Mouse (Mus musculus) hindbrain, embryonic 12.5 days (tissue): ENCODE measurements around the gene Camk2b. TPM values are rescaled to one million over a fixed set of nuclear protein-coding genes. Genes with fewer than 3 reads are reported as not detected.

ENCODE experiments used
- ATAC-seq: fragments of 200-750 bp; cut with Nextera tagmentation; 2 replicates; pipeline ENCODE4 v1.8.0; 2017; ENCODE audit warnings: moderate TSS enrichment; ENCODE audit not compliant: low FRiP score
- H3K27ac ChIP-seq: fragments of 300-500 bp; sonication (generic); 2 replicates; pipeline ENCODE4 v1.5.1; 2016; ENCODE audit warnings: mild to moderate bottlenecking
- H3K27me3 ChIP-seq: fragments of 300-500 bp; sonication (generic); 2 replicates; pipeline ENCODE4 v1.6.1; 2016; ENCODE audit warnings: mild to moderate bottlenecking
- H3K36me3 ChIP-seq: fragments of 300-500 bp; sonication (generic); 2 replicates; pipeline ENCODE4 v1.6.1; 2016; ENCODE audit warnings: mild to moderate bottlenecking
- H3K4me1 ChIP-seq: fragments of 300-500 bp; sonication (generic); 2 replicates; pipeline ENCODE4 v1.6.1; 2016
- H3K4me2 ChIP-seq: fragments of 300-500 bp; sonication (generic); replicated peaks from 2 replicates; pipeline ENCODE4 v1.6.1; 2016; ENCODE audit warnings: mild to moderate bottlenecking
- H3K4me3 ChIP-seq: fragments of 300-500 bp; sonication (generic); 2 replicates; pipeline ENCODE4 v1.5.1; 2016; ENCODE audit warnings: mild to moderate bottlenecking
- H3K9ac ChIP-seq: fragments of 300-500 bp; sonication (generic); 2 replicates; pipeline ENCODE4 v1.6.1; 2016; ENCODE audit warnings: mild to moderate bottlenecking, moderate library complexity
- H3K9me3 ChIP-seq: fragments of 300-500 bp; sonication (generic); replicated peaks from 2 replicates; pipeline ENCODE4 v1.6.1; 2016; ENCODE audit warnings: mild to moderate bottlenecking
- WGBS: fragments of 180-500 bp; shearing (Covaris S2); methylation state at CpG from one replicate; pipeline ENCODE4 v1.1.7; 2016; 5-methylcytosine and 5-hydroxymethylcytosine counted together
- polyA plus RNA-seq: library from polyadenylated mRNA; unstranded; fragments of >200 nt; fragmentation: Nextera tagmentation; extraction: Ambion mirVana; gene quantifications from 2 replicates; pipeline ENCODE4 v1.2.1, GENCODE M21; 2016

Gene Camk2b
- polyA plus RNA-seq, 1 experiment from 2014 or later: 16.5 TPM

DNA sequence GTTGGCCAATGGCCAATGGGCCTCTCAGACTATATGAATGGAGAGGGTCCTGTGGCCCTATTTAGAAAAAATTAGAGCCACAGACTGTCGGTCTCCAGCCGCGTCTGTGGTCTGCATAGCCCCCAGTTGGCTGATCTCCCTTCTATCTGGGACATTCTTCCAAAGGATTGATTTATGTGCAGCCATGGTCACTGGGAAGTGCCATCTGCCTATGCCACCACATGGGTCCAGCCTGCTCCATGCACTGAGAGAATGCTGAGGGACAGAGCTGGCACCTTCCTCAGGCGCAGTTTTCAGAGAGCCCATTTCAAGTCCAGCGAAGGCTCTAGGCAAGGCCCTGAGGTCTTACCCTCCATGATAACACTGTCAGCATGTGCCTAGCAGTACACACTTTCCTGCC, 72.0 kb downstream of the Camk2b start:
- no peaks in the 10 kb centered on the region for H3K4me1 ChIP-seq
- 88% methylated on average over 5 of the region's 5 CpGs for WGBS

DNA sequence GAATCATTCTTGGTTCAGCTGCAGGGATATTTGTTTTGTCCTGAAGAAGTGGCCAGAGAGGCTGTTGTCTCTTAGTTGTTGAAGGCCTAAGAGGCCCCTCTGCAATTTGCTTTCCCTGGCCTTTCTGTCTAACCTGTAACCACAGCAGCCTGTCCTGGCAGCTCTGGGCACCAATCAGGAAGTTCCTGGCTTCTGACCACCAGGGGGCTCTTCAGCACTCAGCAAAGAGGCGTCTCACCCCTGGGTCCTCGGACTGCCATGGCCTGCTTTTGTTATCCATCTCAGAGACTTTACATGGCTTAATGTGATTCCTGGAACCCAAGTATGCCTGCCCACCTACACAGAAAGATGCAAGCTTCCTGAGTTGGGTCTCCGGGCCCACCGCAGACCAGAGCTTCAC, 75.3 kb downstream of the Camk2b start:
- no peaks in the 10 kb centered on the region for H3K36me3 ChIP-seq
- no peak overlapping the region for H3K4me3 ChIP-seq
- no peaks in the 10 kb centered on the region for H3K4me1 ChIP-seq
- no peak overlapping the region for H3K9ac ChIP-seq
- H3K27me3 ChIP-seq: peaks cover 6% of the 10 kb centered on the region
- ATAC-seq: no peak
- no peak overlapping the region for H3K4me2 ChIP-seq
- no peaks in the 10 kb centered on the region for H3K9me3 ChIP-seq
- H3K27ac ChIP-seq: no peak overlapping the region
- WGBS: 40% methylated on average over 4 of the region's 4 CpGs

More for the DNA sequence above, 72.0 kb downstream of the Camk2b start:
- Histone ChIP-seq H3K4me3 (no peak overlapping the region), H3K36me3 (no peaks in the 10 kb centered on the region), H3K4me2 (no peak overlapping the region), H3K27me3 (peaks cover 6% of the 10 kb centered on the region), H3K9me3 (no peaks in the 10 kb centered on the region), H3K27ac (no peak overlapping the region), H3K9ac (no peak overlapping the region)
- no peak for ATAC-seq

DNA sequence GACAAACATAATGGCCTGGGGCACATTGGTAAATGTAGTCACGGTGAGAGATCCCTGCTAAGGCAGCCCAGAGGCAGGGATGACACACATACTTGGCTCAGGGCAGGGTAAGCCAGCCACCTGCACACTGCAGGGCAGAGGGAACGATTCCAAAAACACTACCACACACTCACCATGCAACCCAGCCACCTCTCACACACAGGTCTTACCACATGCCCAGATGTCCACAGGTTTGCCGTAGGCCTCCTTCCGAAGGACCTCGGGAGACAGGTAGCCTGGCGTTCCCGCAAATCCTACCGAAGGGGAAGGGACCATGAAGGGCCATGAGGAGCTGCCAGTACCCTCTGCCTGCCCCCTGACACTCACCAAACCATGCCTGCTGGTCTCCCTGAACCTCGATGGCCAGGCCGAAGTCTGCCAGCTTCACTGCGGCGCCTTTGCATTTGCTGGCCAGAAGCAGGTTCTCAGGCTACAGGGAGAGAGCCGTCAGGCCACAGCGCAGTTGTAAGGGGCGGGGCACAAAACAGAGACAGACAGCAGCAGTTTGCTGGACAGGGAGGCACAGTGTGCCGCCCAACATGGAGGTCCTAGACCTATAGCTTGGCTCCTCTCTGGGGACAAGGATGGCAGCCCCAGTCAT, 76.1 kb downstream of the Camk2b start:
- peaks cover 6% of the 10 kb centered on the region for H3K27me3 ChIP-seq
- H3K4me2 ChIP-seq: no peak overlapping the region
- no peak overlapping the region for H3K4me3 ChIP-seq
- no peak overlapping the region for H3K9ac ChIP-seq
- no peaks in the 10 kb centered on the region for H3K36me3 ChIP-seq
- no peak overlapping the region for H3K27ac ChIP-seq
- H3K9me3 ChIP-seq: no peaks in the 10 kb centered on the region
- WGBS: 84% methylated on average over 16 of the region's 16 CpGs
- H3K4me1 ChIP-seq: no peaks in the 10 kb centered on the region
- ATAC-seq: no peak

DNA sequence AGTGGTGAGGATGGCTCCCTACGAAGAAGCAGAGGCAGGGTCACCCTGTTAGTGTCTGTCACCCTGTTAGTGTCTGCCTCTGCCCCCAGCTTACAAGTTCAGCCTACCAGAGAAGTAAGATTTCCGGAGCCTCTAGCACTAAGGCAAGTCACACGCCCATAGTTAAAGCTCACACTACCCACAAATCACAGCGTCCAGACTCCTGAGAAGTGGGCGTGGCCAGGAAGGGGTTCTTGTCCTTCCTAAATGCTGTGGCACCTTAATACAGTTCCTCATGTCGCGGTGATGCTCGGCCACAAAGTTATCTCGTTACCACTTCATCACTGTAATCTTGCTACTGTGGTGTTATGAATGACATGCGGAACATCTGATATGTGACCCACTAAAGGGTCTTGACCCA, 78.0 kb downstream of the Camk2b start:
- Histone ChIP-seq H3K36me3 (no peaks in the 10 kb centered on the region), H3K9ac (no peak overlapping the region), H3K4me3 (no peak overlapping the region), H3K4me1 (no peaks in the 10 kb centered on the region), H3K27me3 (0 out of 2 replicates have a peak, but pooled peaks cover 2% of the 10 kb centered on the region), H3K27ac (no peak overlapping the region), H3K9me3 (no peaks in the 10 kb centered on the region), H3K4me2 (no peak overlapping the region)
- WGBS: 80% methylated on average over 10 of the region's 10 CpGs
- ATAC-seq: no peak

DNA sequence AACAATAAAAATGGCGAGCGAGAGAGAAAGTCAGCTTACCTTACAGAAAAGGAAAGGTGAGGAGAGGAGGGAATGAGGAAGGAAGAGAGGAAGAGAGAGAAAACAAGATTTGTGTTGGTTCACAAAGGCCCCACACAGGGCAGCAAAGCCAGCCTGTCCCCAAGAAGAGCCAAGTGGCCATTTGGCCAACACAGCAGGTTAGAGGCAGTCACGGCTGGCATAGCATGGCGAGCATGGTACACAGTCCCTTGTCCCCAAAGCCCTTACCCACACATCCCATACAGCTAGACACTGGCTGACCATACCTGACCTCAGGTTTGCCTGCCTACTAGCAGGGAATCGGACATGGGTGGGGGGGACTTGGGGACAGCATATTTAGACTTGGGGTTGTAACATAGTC, 82.5 kb downstream of the Camk2b start:
- no peak overlapping the region for H3K4me2 ChIP-seq
- 86% methylated on average over 5 of the region's 5 CpGs for WGBS
- ATAC-seq: no peak
- H3K27me3 ChIP-seq: no peaks in the 10 kb centered on the region
- no peaks in the 10 kb centered on the region for H3K9me3 ChIP-seq
- no peak overlapping the region for H3K27ac ChIP-seq
- H3K4me3 ChIP-seq: no peak overlapping the region
- H3K36me3 ChIP-seq: no peaks in the 10 kb centered on the region
- H3K4me1 ChIP-seq: no peaks in the 10 kb centered on the region
- no peak overlapping the region for H3K9ac ChIP-seq

DNA sequence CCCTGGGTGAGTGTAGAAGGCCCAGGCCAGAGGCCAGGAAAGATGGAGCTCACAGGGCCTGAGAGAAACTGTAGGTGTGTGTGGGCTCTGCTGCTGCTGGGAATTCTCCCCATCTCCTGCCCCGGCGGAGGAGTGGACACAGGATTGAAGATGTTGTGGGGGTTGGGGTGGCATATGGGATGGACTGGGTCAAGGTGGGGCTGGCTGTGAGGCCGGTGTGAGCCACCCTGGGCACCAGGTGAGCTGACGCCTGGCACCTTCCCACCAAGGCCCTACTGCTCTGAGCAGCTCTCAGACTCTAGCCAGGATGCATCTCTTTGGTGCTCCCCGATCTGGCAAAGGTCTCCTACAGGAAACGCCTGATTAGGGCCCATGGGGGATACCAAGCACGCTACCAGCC, 84.8 kb downstream of the Camk2b start:
- WGBS: 85% methylated on average over 7 of the region's 7 CpGs
- no peak overlapping the region for H3K27ac ChIP-seq

DNA sequence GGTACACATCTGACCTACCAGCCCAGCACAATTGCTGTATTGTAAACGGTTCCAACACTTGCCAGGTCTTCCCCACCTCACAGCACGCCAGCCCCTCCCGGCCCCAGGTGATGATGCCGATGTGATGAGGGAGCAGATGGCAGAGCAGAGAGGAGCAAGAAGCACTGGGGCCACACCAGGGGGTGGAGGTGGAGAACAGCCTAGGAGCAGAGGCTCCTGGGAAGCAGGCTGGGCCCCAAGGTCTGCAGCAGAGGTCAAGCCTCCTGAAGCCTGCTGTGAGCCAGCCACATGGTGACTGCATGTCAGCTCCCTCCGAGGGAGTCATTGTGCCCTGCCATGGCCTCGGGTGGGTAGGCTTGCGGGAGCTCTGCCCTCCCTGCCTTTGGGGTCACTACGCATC, 85.6 kb downstream of the Camk2b start:
- Histone ChIP-seq H3K9me3 (no peaks in the 10 kb centered on the region), H3K4me3 (no peak overlapping the region), H3K4me1 (peaks cover 5% of the 10 kb centered on the region; the same call in 1 of the 2 replicates), H3K36me3 (no peaks in the 10 kb centered on the region), H3K4me2 (no peak overlapping the region), H3K27ac (no peak overlapping the region), H3K27me3 (no peaks in the 10 kb centered on the region), H3K9ac (no peak overlapping the region)
- ATAC-seq: no peak
- 69% methylated on average over 8 of the region's 8 CpGs for WGBS

More for the DNA sequence above, 84.8 kb downstream of the Camk2b start:
- ATAC-seq: no peak
- H3K4me2 ChIP-seq: no peak overlapping the region
- H3K36me3 ChIP-seq: no peaks in the 10 kb centered on the region
- no peak overlapping the region for H3K4me3 ChIP-seq
- no peaks in the 10 kb centered on the region for H3K27me3 ChIP-seq
- H3K4me1 ChIP-seq: peaks cover under 1% of the 10 kb centered on the region; the same call in 1 of the 2 replicates
- H3K9ac ChIP-seq: no peak overlapping the region
- no peaks in the 10 kb centered on the region for H3K9me3 ChIP-seq

DNA sequence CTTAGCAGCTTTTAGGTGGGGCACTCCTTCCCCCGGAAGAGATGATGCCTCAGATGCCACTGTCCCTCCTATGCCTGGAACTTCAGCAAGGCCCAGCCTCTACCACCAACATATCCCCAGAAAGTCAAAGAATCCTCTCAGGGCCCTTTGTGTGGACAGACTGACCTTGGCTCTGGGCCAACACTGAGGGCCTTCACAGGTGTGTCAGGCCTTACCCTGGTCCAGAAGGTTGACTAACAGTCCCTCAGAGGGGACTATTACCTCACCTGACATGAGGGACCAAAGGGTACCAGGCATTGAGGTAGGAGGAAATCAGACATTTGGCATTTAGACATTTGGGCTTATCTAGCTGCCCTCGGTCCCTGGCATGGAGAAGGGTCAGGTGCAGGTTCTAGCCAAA, 86.1 kb downstream of the Camk2b start:
- Histone ChIP-seq H3K4me2 (no peak overlapping the region), H3K27me3 (no peaks in the 10 kb centered on the region), H3K36me3 (no peaks in the 10 kb centered on the region), H3K9ac (no peak overlapping the region), H3K9me3 (no peaks in the 10 kb centered on the region), H3K27ac (no peak overlapping the region), H3K4me1 (peaks cover 5% of the 10 kb centered on the region; the same call in 1 of the 2 replicates), H3K4me3 (no peak overlapping the region)
- ATAC-seq: no peak
- WGBS: 87% methylated on average over 2 of the region's 2 CpGs

DNA sequence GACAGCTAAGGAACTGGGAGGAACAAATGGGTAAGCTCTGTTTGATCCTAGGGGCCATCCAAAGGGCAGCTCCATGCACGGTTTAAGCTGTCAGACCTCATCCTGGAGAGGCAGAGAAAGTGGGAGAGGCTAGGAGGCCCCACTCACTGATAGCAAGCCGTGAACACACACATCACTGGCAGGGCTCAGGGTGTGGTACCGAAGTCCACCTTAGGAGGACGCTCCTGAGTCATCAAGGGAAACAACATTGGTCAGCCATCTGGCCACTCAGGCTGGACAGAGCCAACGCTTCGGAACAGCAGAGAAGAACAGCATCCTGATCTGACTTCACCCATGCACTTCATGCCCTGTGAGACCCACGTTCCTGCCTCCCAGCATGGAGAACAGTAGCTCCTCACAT, 87.1 kb downstream of the Camk2b start:
- no peaks in the 10 kb centered on the region for H3K27me3 ChIP-seq
- H3K27ac ChIP-seq: no peak overlapping the region
- no peak for ATAC-seq
- H3K4me1 ChIP-seq: peaks cover 5% of the 10 kb centered on the region; the same call in 1 of the 2 replicates
- no peaks in the 10 kb centered on the region for H3K9me3 ChIP-seq
- no peaks in the 10 kb centered on the region for H3K36me3 ChIP-seq
- 87% methylated on average over 7 of the region's 7 CpGs for WGBS
- H3K4me2 ChIP-seq: no peak overlapping the region
- H3K4me3 ChIP-seq: no peak overlapping the region
- H3K9ac ChIP-seq: no peak overlapping the region

DNA sequence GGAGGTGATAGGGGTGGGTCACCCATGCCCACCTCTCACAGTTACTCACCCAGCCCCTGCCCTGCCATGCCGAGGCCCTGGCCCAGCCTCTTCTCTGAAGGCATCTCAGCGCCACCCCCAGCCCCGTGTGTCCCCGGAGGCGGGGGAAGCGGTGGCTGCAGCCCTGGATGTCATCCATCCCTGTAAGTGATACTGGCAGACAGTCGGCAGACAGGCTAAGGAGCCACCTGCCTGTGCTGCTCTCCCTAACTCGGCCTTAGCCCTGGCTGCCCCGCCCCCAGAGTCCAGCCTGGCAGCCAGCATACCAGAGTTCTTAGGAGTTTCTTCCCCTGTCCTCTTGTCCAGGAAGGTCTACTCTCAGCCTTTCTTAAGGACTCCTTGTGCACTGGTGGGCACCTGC, 90.1 kb downstream of the Camk2b start:
- H3K9me3 ChIP-seq: no peaks in the 10 kb centered on the region
- H3K4me2 ChIP-seq: no peak overlapping the region
- 22% methylated on average over 9 of the region's 9 CpGs for whole genome bisulfite sequencing
- H3K4me3 ChIP-seq: no peak overlapping the region
- no peak overlapping the region for H3K27ac ChIP-seq
- H3K27me3 ChIP-seq: peaks cover 3% of the 10 kb centered on the region; the same call in 1 of the 2 replicates
- H3K9ac ChIP-seq: no peak overlapping the region
- peaks cover 10% of the 10 kb centered on the region for H3K4me1 ChIP-seq
- no peak for ATAC-seq
- peaks cover 7% of the 10 kb centered on the region for H3K36me3 ChIP-seq

DNA sequence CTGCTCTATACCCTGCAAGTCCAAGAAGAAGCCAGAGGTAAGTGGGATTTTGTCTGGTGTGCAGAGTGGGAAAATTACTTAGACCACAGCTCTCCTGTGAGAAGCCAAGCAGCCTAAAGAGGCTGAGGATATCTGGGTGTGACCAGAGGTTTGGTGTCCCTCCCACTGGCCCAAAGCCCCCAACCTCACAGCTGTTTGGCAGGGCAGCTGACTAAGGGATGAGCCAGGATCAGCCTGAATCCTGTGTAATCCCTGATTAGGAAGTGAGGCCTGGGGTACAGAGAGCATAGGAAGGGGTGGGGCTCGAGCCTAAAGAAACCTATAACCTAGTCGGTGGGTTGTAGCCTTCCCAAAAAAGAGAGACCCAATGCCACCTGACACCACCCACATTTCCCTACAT, 91.1 kb downstream of the Camk2b start:
- Histone ChIP-seq H3K4me2 (no peak overlapping the region), H3K27me3 (peaks cover 3% of the 10 kb centered on the region; the same call in 1 of the 2 replicates), H3K9me3 (no peaks in the 10 kb centered on the region), H3K4me3 (no peak overlapping the region), H3K36me3 (peaks cover 13% of the 10 kb centered on the region), H3K27ac (no peak overlapping the region), H3K9ac (no peak overlapping the region), H3K4me1 (peaks cover 10% of the 10 kb centered on the region)
- ATAC-seq: no peak
- 76% methylated on average over 2 of the region's 2 CpGs for WGBS

DNA sequence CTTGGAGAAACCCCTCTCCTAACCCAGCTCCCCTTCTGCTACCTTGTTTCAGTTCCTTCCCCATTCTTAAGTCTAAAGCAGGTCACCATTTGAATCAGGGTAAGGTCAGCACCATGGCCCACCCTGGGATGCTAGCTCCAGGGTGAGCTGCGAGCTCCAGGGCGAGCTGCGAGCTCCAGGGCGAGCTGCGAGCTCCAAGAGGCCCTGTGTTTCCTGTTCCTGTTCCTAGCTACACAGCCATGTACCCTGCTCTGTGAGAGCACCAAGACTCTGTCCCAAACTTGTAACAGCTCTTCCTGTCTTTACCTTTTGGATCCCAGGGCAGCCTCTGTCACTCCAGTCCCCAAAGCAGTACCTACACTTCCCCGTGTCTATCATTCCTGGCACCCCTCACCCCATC, 92.1 kb downstream of the Camk2b start:
- Histone ChIP-seq H3K4me3 (no peak overlapping the region), H3K27ac (no peak overlapping the region), H3K4me2 (no peak overlapping the region), H3K9ac (no peak overlapping the region), H3K9me3 (no peaks in the 10 kb centered on the region), H3K36me3 (peaks cover 22% of the 10 kb centered on the region), H3K4me1 (peaks cover 10% of the 10 kb centered on the region), H3K27me3 (peaks cover 3% of the 10 kb centered on the region; the same call in 1 of the 2 replicates)
- 86% methylated on average over 6 of the region's 6 CpGs for WGBS
- no peak for ATAC-seq

DNA sequence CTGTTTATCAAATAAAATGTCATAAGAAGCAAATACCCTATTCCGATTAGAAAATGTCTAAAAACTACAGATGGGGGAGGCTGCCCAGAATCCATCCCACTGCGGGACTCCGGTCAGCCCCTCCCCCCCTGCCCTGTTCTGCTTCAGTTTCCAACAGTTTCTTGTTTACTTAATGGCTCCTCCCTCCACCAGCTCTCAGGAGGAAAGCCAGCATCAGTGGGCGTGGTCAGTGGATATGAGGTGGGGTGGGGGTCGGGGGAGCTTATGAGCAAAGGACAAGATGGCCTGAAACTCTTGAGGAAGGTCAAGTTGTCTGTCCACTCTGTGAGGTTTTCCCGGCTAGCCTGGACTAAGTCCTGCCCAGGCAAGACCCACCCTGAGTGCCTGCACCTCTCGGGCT, 93.0 kb downstream of the Camk2b start:
- Histone ChIP-seq H3K27me3 (peaks cover 3% of the 10 kb centered on the region; the same call in 1 of the 2 replicates), H3K27ac (no peak overlapping the region), H3K4me3 (no peak overlapping the region), H3K36me3 (peaks cover 31% of the 10 kb centered on the region), H3K9ac (no peak overlapping the region), H3K4me2 (no peak overlapping the region), H3K9me3 (no peaks in the 10 kb centered on the region), H3K4me1 (peaks cover 10% of the 10 kb centered on the region)
- ATAC-seq: no peak
- WGBS: 57% methylated on average over 7 of the region's 7 CpGs
